Mouse (Mus musculus) myocyte (in vitro differentiated cells): Measurements from ENCODE around the gene Ube2o.

Source experiments
- CEBPB ChIP-seq: IDR thresholded peaks from 2 replicates; pipeline ENCODE4 v1.6.1; 2011; ENCODE audit warnings: mild to moderate bottlenecking, moderate library complexity; ENCODE audit not compliant: poor library complexity, insufficient read depth, severe bottlenecking
- E2F4 ChIP-seq: IDR thresholded peaks from one replicate; pipeline ENCODE4 v1.6.1; 2011; ENCODE audit warnings: mild to moderate bottlenecking, control low read depth, moderate library complexity; ENCODE audit not compliant: insufficient read depth
- MAX ChIP-seq: IDR thresholded peaks from one replicate; pipeline ENCODE4 v1.6.1; 2011; ENCODE audit warnings: low read depth, mild to moderate bottlenecking, control low read depth
- MYOD1 ChIP-seq, 3 experiments: IDR thresholded peaks; one replicate each; pipeline ENCODE4 v1.6.1; 2011; ENCODE audit warnings: control low read depth in 2 of 3, low read depth in 2 of 3, mild to moderate bottlenecking in 2 of 3, moderate library complexity in 1 of 3; ENCODE audit not compliant: insufficient read length in 2 of 3, control insufficient read depth in 1 of 3
- MYOG ChIP-seq, 3 experiments: IDR thresholded peaks; one replicate each; pipeline ENCODE4 v1.6.1; 2011; ENCODE audit warnings: control low read depth in 2 of 3, low read depth in 2 of 3, mild to moderate bottlenecking in 2 of 3; ENCODE audit not compliant: insufficient read length in 2 of 3, control insufficient read depth in 1 of 3, insufficient read depth in 1 of 3
- POLR2A ChIP-seq: IDR thresholded peaks from one replicate; pipeline ENCODE4 v1.6.1; 2011; ENCODE audit warnings: low read depth, mild to moderate bottlenecking, control low read depth, moderate library complexity; ENCODE audit not compliant: insufficient read length
- POLR2AphosphoS2 ChIP-seq: IDR thresholded peaks from one replicate; pipeline ENCODE4 v1.6.1; 2011; ENCODE audit warnings: low read depth, control low read depth; ENCODE audit not compliant: insufficient read length
- REST ChIP-seq: IDR thresholded peaks from one replicate; pipeline ENCODE4 v1.6.1; 2011; ENCODE audit warnings: mild to moderate bottlenecking, control low read depth, moderate library complexity; ENCODE audit not compliant: insufficient read depth, insufficient read length
- TCF12 ChIP-seq: IDR thresholded peaks from one replicate; pipeline ENCODE4 v1.6.1; 2011; ENCODE audit warnings: mild to moderate bottlenecking, control low read depth; ENCODE audit not compliant: poor library complexity, insufficient read depth, severe bottlenecking
- TCF3 ChIP-seq: IDR thresholded peaks from one replicate; pipeline ENCODE4 v1.6.1; 2011; ENCODE audit warnings: low read depth, control low read depth; ENCODE audit not compliant: insufficient read length
- USF1 ChIP-seq: IDR thresholded peaks from one replicate; pipeline ENCODE4 v1.6.1; 2011; ENCODE audit warnings: low read depth, mild to moderate bottlenecking, control low read depth, moderate library complexity

GRCm38 (mm10) chr11:116601166-116601565 lies 19.9 kb upstream of the Ube2o start:
- TF ChIP-seq POLR2A (no peak), E2F4 (no peak), TCF3 (no peak), USF1 (no peak), TCF12 (no peak), POLR2AphosphoS2 (no peak), MYOD1 (IDR thresholded peaks at IDR 0.05; ENCODE audit: control insufficient read depth in 1 of 3, insufficient read length in 2 of 3, low read depth in 2 of 3) (no peak), MAX (no peak), CEBPB (no peak), REST (no peak), MYOG (IDR thresholded peaks at IDR 0.05; ENCODE audit: control insufficient read depth in 1 of 3, insufficient read depth in 1 of 3, insufficient read length in 2 of 3, low read depth in 2 of 3) (no peak)
